Comparison of ENCODE assay signal across 8 mouse cellular contexts in genomic region chr19:40895393-40895703, GRCm38 (mm10). TPM values are rescaled to one million over a fixed set of nuclear protein-coding genes. Genes with fewer than 3 reads are reported as not detected.
DNase-seq lines count a peak whose midpoint lies in the region; ATAC-seq and TF ChIP-seq lines count a peak whose summit lies in the region.

No protein-coding gene starts in this region.

- no peaks in the 10 kb centered on the region for H3K4me1 ChIP-seq in cerebellum, adult 2 months (ENCODE audit: control insufficient read depth, insufficient read depth, low read length)
- peaks cover 2% of the 10 kb centered on the region; the same call in 1 of the 2 replicates for H3K4me1 ChIP-seq in thymus, adult 2 months (replicated peaks; ENCODE audit: control insufficient read depth, insufficient read depth, low read length)
- H3K4me1 ChIP-seq in liver, embryonic 12.5 days: peaks cover 15% of the 10 kb centered on the region

- TF ChIP-seq CTCF in cerebellum, adult 2 months (IDR thresholded peaks at IDR 0.05; ENCODE audit: borderline replicate concordance, insufficient read depth, low read depth, low read length): no peak
- TF ChIP-seq CTCF in thymus, adult 2 months (IDR thresholded peaks at IDR 0.05; ENCODE audit: borderline replicate concordance, control insufficient read depth, extremely low read depth, insufficient read depth, low read length, poor library complexity): no peak

- H3K4me3 ChIP-seq in cerebellum, adult 2 months (replicated peaks; ENCODE audit: insufficient read depth, low read depth, low read length): peak overlapping the region; percentile 97
- H3K4me3 ChIP-seq in thymus, adult 2 months (ENCODE audit: control insufficient read depth, insufficient read depth, low read length): peak overlapping the region; percentile 91
- H3K4me3 ChIP-seq in liver, embryonic 12.5 days: peak overlapping the region; percentile 83

- H3K9ac ChIP-seq in liver, embryonic 12.5 days: peak overlapping the region; percentile 79

- no peak for TF ChIP-seq POLR2A in cerebellum, adult 2 months (IDR thresholded peaks at IDR 0.05; ENCODE audit: borderline replicate concordance, insufficient read depth, low read length)
- TF ChIP-seq POLR2A in thymus, adult 2 months (IDR thresholded peaks at IDR 0.05; ENCODE audit: control insufficient read depth, extremely low read depth, insufficient read depth, low read length, poor library complexity): no peak

- H3K4me2 ChIP-seq in liver, embryonic 12.5 days: peak overlapping the region; percentile 77

- H3K27me3 ChIP-seq in cerebellum, adult 2 months (ENCODE audit: control insufficient read depth, insufficient read depth, low read length): no peaks in the 10 kb centered on the region
- no peaks in the 10 kb centered on the region for H3K27me3 ChIP-seq in thymus, adult 2 months (ENCODE audit: control insufficient read depth, insufficient read depth, low read length)
- peaks cover 21% of the 10 kb centered on the region for H3K27me3 ChIP-seq in liver, embryonic 12.5 days (replicated peaks)

- ATAC-seq in liver, embryonic 12.5 days: no peak

- no peaks in the 10 kb centered on the region; the same call in 1 of the 2 replicates for H3K36me3 ChIP-seq in thymus, adult 2 months (ENCODE audit: control insufficient read depth, insufficient read depth, low read length)
- peaks cover 6% of the 10 kb centered on the region for H3K36me3 ChIP-seq in liver, embryonic 12.5 days

- peaks cover 6% of the 10 kb centered on the region; the same call in 1 of the 2 replicates for H3K9me3 ChIP-seq in liver, embryonic 12.5 days (replicated peaks)

- 1% methylated on average over 6 of the region's 6 CpGs for WGBS in cerebellum, adult 2 months
- WGBS in thymus, adult 2 months: 10% methylated on average over 6 of the region's 6 CpGs
- WGBS in liver, embryonic 12.5 days (ENCODE audit: insufficient replicate concordance): 4% methylated on average over 6 of the region's 6 CpGs

- H3K27ac ChIP-seq in cerebellum, adult 2 months (ENCODE audit: insufficient read depth, low read length): no peak overlapping the region
- H3K27ac ChIP-seq in thymus, adult 2 months (ENCODE audit: control insufficient read depth, insufficient read depth, low read length): no peak overlapping the region
- peak overlapping the region; percentile 84; the same call in 1 of the 2 replicates for H3K27ac ChIP-seq in liver, embryonic 12.5 days

- no peak for DNase-seq in cerebellum, adult 2 months
- DNase-seq in cerebellum, adult 9-11 months: no peak
- no peak for DNase-seq in thymus, adult 2 months
- DNase-seq in thymus, postnatal 10 days (ENCODE audit: low spot score in 2 of 2): no peak
- no peak for DNase-seq in adrenal gland, adult 2 months
- DNase-seq in layer of hippocampus, adult 8-10 months (ENCODE audit: low spot score in 2 of 2): no peak
- no peak for DNase-seq in adrenal gland, postnatal 25 days

RNA-seq across cellular contexts. Expression of gene Zfp518a, which starts 0.8 kb away (rescaled TPM):
- 4.7 and 5.2 TPM in 2 replicates for polyA plus RNA-seq in cerebellum, adult 2 months (2012; rRNA removed)
- polyA plus RNA-seq in thymus, adult 2 months (2012; rRNA removed): 1.7 and 2.0 TPM in 2 replicates
- 5.6 and 7.4 TPM in 2 replicates for polyA plus RNA-seq in liver, embryonic 12.5 days (2016; fragmentation: Nextera tagmentation; extraction: Ambion mirVana)
- 10 to 100 TPM; 11.0 to 12.4 TPM for total RNA-seq in adrenal gland, adult 2 months (2021)
- polyA plus RNA-seq in adrenal gland, adult 2 months (2012; rRNA removed): 0.16 and 0.21 TPM in 2 replicates
- total RNA-seq in layer of hippocampus, adult 8-10 months (2022): 1 to 10 TPM; 6.3 to 8.7 (median 7.9) TPM
- total RNA-seq in adrenal gland, postnatal 25 days (2021): 13.2 and 15.7 TPM in 2 replicates
